Mouse (Mus musculus): ENCODE results near the gene Lgals9. TPM values are rescaled to one million over a fixed set of nuclear protein-coding genes. Genes with fewer than 3 reads are reported as not detected.
"Not testable (repeated sequence)": the region's sequence is repeated elsewhere in the genome, so short reads cannot be mapped to it uniquely, and the experiment has no call there.

Gene Lgals9
- polyA plus RNA-seq, 1 experiment from 2014 or later, result 65.1 TPM

- Histone ChIP-seq H3K4me3 (replicated peaks) (no peak overlapping the region), H3K4me2 (no peak overlapping the region), H3K27ac (peak overlapping the region; percentile 14; the same call in 1 of the 2 replicates), H3K36me3 (no peaks in the 10 kb centered on the region), H3K9me3 (no peaks in the 10 kb centered on the region), H3K9ac (no peak overlapping the region), H3K4me1 (peaks cover 23% of the 10 kb centered on the region), H3K27me3 (replicated peaks) (no peaks in the 10 kb centered on the region)
- WGBS, result 77% methylated on average over 14 of the region's 14 CpGs
- ATAC-seq (ENCODE audit: insufficient read depth, low FRiP score, low read depth), result no peak
Observed at GRCm38 (mm10) chr11:79005578-79006394, 21.0 kb upstream of the Lgals9 start.

GRCm38 (mm10) chr11:79003769-79004638 is 19.3 kb upstream of the Lgals9 start:
- H3K4me1 ChIP-seq, result peaks cover 23% of the 10 kb centered on the region
- H3K36me3 ChIP-seq, result no peaks in the 10 kb centered on the region
- WGBS, result 69% methylated on average over 10 of the region's 10 CpGs
- 0 out of 2 replicates have a peak, but pooled peaks have one; percentile 19 for ATAC-seq (ENCODE audit: insufficient read depth, low FRiP score, low read depth)
- H3K9ac ChIP-seq, result no peak overlapping the region
- no peaks in the 10 kb centered on the region for H3K9me3 ChIP-seq
- no peaks in the 10 kb centered on the region for H3K27me3 ChIP-seq (replicated peaks)
- H3K4me2 ChIP-seq, result no peak overlapping the region
- no peak overlapping the region for H3K4me3 ChIP-seq (replicated peaks)
- peak overlapping the region; percentile 86 for H3K27ac ChIP-seq

GRCm38 (mm10) chr11:79003053-79003768 is 18.5 kb upstream of the Lgals9 start:
- Histone ChIP-seq H3K27me3 (replicated peaks) (no peaks in the 10 kb centered on the region), H3K36me3 (no peaks in the 10 kb centered on the region), H3K9ac (no peak overlapping the region), H3K4me2 (no peak overlapping the region), H3K4me1 (peaks cover 23% of the 10 kb centered on the region), H3K9me3 (no peaks in the 10 kb centered on the region), H3K4me3 (replicated peaks) (no peak overlapping the region), H3K27ac (peak overlapping the region; percentile 86)
- no peak for ATAC-seq (ENCODE audit: insufficient read depth, low FRiP score, low read depth)
- 56% methylated on average over 11 of the region's 11 CpGs for WGBS

GRCm38 (mm10) chr11:79002551-79002951 is 17.8 kb upstream of the Lgals9 start:
- no peaks in the 10 kb centered on the region for H3K27me3 ChIP-seq (replicated peaks)
- no peak overlapping the region for H3K9ac ChIP-seq
- no peaks in the 10 kb centered on the region for H3K36me3 ChIP-seq
- peak overlapping the region; percentile 86 for H3K27ac ChIP-seq
- H3K4me2 ChIP-seq, result no peak overlapping the region
- H3K4me1 ChIP-seq, result peaks cover 23% of the 10 kb centered on the region
- peak; percentile 67; the same call in 1 of the 2 replicates for ATAC-seq (ENCODE audit: insufficient read depth, low FRiP score, low read depth)
- no peaks in the 10 kb centered on the region for H3K9me3 ChIP-seq
- H3K4me3 ChIP-seq (replicated peaks), result no peak overlapping the region
- 45% methylated on average over 5 of the region's 5 CpGs for WGBS

- Histone ChIP-seq H3K4me1 (peaks cover 23% of the 10 kb centered on the region), H3K27me3 (replicated peaks) (no peaks in the 10 kb centered on the region), H3K27ac (peak overlapping the region; percentile 86), H3K9ac (no peak overlapping the region), H3K36me3 (no peaks in the 10 kb centered on the region), H3K4me2 (no peak overlapping the region), H3K9me3 (no peaks in the 10 kb centered on the region), H3K4me3 (replicated peaks) (no peak overlapping the region)
- WGBS, result 67% methylated on average over 4 of the region's 4 CpGs
- ATAC-seq (ENCODE audit: insufficient read depth, low FRiP score, low read depth), result no peak
Observed at GRCm38 (mm10) chr11:79001871-79002270, 17.1 kb upstream of the Lgals9 start.

GRCm38 (mm10) chr11:78999118-78999517 is 14.4 kb upstream of the Lgals9 start:
- H3K36me3 ChIP-seq, result no peaks in the 10 kb centered on the region
- 54% methylated on average over 6 of the region's 6 CpGs for WGBS
- H3K4me2 ChIP-seq, result no peak overlapping the region
- peaks cover 22% of the 10 kb centered on the region for H3K4me1 ChIP-seq
- H3K27me3 ChIP-seq (replicated peaks), result no peaks in the 10 kb centered on the region
- no peak overlapping the region for H3K4me3 ChIP-seq (replicated peaks)
- peak overlapping the region; percentile 48; the same call in 1 of the 2 replicates for H3K27ac ChIP-seq
- H3K9ac ChIP-seq, result no peak overlapping the region
- no peaks in the 10 kb centered on the region for H3K9me3 ChIP-seq
- ATAC-seq (ENCODE audit: insufficient read depth, low FRiP score, low read depth), result no peak

GRCm38 (mm10) chr11:78990875-78991543 is 6.3 kb upstream of the Lgals9 start:
- not testable (repeated sequence) for H3K27ac ChIP-seq; H3K4me2 ChIP-seq; H3K4me1 ChIP-seq; H3K27me3 ChIP-seq (replicated peaks); ATAC-seq (ENCODE audit: insufficient read depth, low FRiP score, low read depth); H3K36me3 ChIP-seq; H3K9me3 ChIP-seq; H3K9ac ChIP-seq; H3K4me3 ChIP-seq (replicated peaks)
- 73% methylated on average over 5 of the region's 5 CpGs for WGBS

GRCm38 (mm10) chr11:78990096-78990495 is 5.3 kb upstream of the Lgals9 start:
- peaks cover under 1% of the 10 kb centered on the region; the same call in 1 of the 2 replicates for H3K4me1 ChIP-seq
- H3K4me3 ChIP-seq (replicated peaks), result no peak overlapping the region

GRCm38 (mm10) chr11:78989206-78989605 is 4.5 kb upstream of the Lgals9 start:
- H3K9ac ChIP-seq; H3K4me3 ChIP-seq (replicated peaks); H3K9me3 ChIP-seq; ATAC-seq (ENCODE audit: insufficient read depth, low FRiP score, low read depth); H3K27ac ChIP-seq; H3K4me1 ChIP-seq; H3K36me3 ChIP-seq; H3K27me3 ChIP-seq (replicated peaks); H3K4me2 ChIP-seq: not testable (repeated sequence)
- WGBS, result 95% methylated on average over 11 of the region's 11 CpGs

More at GRCm38 (mm10) chr11:78990096-78990495, 5.3 kb upstream of the Lgals9 start:
- Histone ChIP-seq H3K27me3 (replicated peaks) (no peaks in the 10 kb centered on the region), H3K9ac (no peak overlapping the region), H3K4me2 (no peak overlapping the region), H3K27ac (no peak overlapping the region), H3K36me3 (no peaks in the 10 kb centered on the region), H3K9me3 (no peaks in the 10 kb centered on the region)
- 87% methylated on average over 9 of the region's 9 CpGs for WGBS
- ATAC-seq (ENCODE audit: insufficient read depth, low FRiP score, low read depth), result no peak

- H3K4me3 ChIP-seq (replicated peaks), result no peak overlapping the region
- no peak overlapping the region for H3K27ac ChIP-seq
- H3K36me3 ChIP-seq, result no peaks in the 10 kb centered on the region
- H3K9ac ChIP-seq, result no peak overlapping the region
- no peaks in the 10 kb centered on the region for H3K9me3 ChIP-seq
- 84% methylated on average over 10 of the region's 10 CpGs for WGBS
- H3K4me2 ChIP-seq, result no peak overlapping the region
- no peak for ATAC-seq (ENCODE audit: insufficient read depth, low FRiP score, low read depth)
- H3K4me1 ChIP-seq, result peaks cover 4% of the 10 kb centered on the region; the same call in 1 of the 2 replicates
- no peaks in the 10 kb centered on the region for H3K27me3 ChIP-seq (replicated peaks)
Observed at GRCm38 (mm10) chr11:78986311-78987002, 1.7 kb upstream of the Lgals9 start.

GRCm38 (mm10) chr11:78985505-78985904 is 759 bp upstream of the Lgals9 start:
- Histone ChIP-seq H3K9me3 (no peaks in the 10 kb centered on the region), H3K27me3 (replicated peaks) (no peaks in the 10 kb centered on the region), H3K27ac (no peak overlapping the region), H3K4me2 (no peak overlapping the region), H3K9ac (no peak overlapping the region), H3K36me3 (no peaks in the 10 kb centered on the region), H3K4me3 (replicated peaks) (no peak overlapping the region), H3K4me1 (peaks cover 4% of the 10 kb centered on the region; the same call in 1 of the 2 replicates)
- no peak for ATAC-seq (ENCODE audit: insufficient read depth, low FRiP score, low read depth)

Measured in stomach, embryonic 15.5 days (tissue).